Mouse (Mus musculus) intestine, embryonic 16.5 days (tissue): ENCODE data around the gene Ngly1. TPM values are rescaled to one million over a fixed set of nuclear protein-coding genes. Genes with fewer than 3 reads are reported as not detected.

ENCODE experiments used
- ATAC-seq: fragments of 200-750 bp; cut with Nextera tagmentation; 2 replicates; pipeline ENCODE4 v1.8.0; 2017; ENCODE audit warnings: moderate TSS enrichment, moderate library complexity
- H3K27ac ChIP-seq: fragments of 300-500 bp; sonication (generic); 2 replicates; pipeline ENCODE4 v1.5.1; 2014; ENCODE audit warnings: mild to moderate bottlenecking, low read length
- H3K27me3 ChIP-seq: fragments of 300-500 bp; sonication (generic); replicated peaks from 2 replicates; pipeline ENCODE4 v1.6.1; 2014; ENCODE audit warnings: low read length, control low read depth, mixed read lengths; ENCODE audit not compliant: control insufficient read depth, insufficient read depth
- H3K36me3 ChIP-seq: fragments of 300-500 bp; sonication (generic); 2 replicates; pipeline ENCODE4 v1.6.1; 2014; ENCODE audit warnings: low read length, control low read depth; ENCODE audit not compliant: control insufficient read depth, insufficient read depth
- H3K4me1 ChIP-seq: fragments of 300-500 bp; sonication (generic); 2 replicates; pipeline ENCODE4 v1.6.1; 2014; ENCODE audit warnings: low read length, control low read depth, mixed read lengths; ENCODE audit not compliant: control insufficient read depth, insufficient read depth
- H3K4me2 ChIP-seq: fragments of 300-500 bp; sonication (generic); 2 replicates; pipeline ENCODE4 v1.6.1; 2014; ENCODE audit warnings: low read depth, low read length, control low read depth
- H3K4me3 ChIP-seq: fragments of 300-500 bp; sonication (generic); 2 replicates; pipeline ENCODE4 v1.5.1; 2014; ENCODE audit warnings: mild to moderate bottlenecking, low read length
- H3K9ac ChIP-seq: fragments of 300-500 bp; sonication (generic); 2 replicates; pipeline ENCODE4 v1.6.1; 2014; ENCODE audit warnings: low read depth, low read length
- H3K9me3 ChIP-seq: fragments of 300-500 bp; sonication (generic); 2 replicates; pipeline ENCODE4 v1.6.1; 2016; ENCODE audit warnings: low read length, control low read depth; ENCODE audit not compliant: control insufficient read depth
- WGBS: fragments of 180-500 bp; shearing (Covaris S2); extraction: QIAGEN DNeasy Blood & Tissue Kit; methylation state at CpG from one replicate; pipeline ENCODE4 v1.1.7; 2014; 5-methylcytosine and 5-hydroxymethylcytosine counted together
- polyA plus RNA-seq: library from polyadenylated mRNA; unstranded; fragments of >200 nt; fragmentation: Nextera tagmentation; extraction: Ambion mirVana; gene quantifications from 2 replicates; pipeline ENCODE4 v1.2.1, GENCODE M21; 2015

Gene Ngly1
- polyA plus RNA-seq, 1 experiment from 2014 or later: 37.4 TPM

DNA sequence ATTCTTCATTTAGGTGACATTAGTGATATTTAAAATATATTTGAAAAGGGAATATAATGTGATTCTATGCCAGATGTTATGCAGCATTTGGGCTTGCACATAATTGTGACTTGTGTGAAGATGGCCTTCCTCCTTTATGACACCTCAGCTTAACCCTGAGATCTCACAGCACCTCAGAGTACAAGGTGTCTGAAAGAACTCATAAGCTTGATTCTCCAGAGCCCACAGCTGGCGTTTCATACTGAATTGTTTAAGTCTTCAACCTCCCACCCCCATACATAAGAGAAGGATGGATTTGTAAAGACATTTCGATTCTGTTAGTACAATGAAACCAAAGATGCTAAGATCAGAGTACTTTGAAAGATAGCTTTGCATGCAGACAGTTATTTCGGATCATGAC lies 1.0 kb downstream of the Ngly1 start:
- Histone ChIP-seq H3K36me3 (no peaks in the 10 kb centered on the region), H3K4me3 (peak overlapping the region; percentile 82), H3K4me1 (peaks cover 2% of the 10 kb centered on the region; the same call in 1 of the 2 replicates), H3K27me3 (no peaks in the 10 kb centered on the region), H3K27ac (no peak overlapping the region), H3K4me2 (peak overlapping the region; percentile 76), H3K9me3 (no peaks in the 10 kb centered on the region), H3K9ac (peak overlapping the region; percentile 98)
- ATAC-seq: no peak
- WGBS: 74% methylated on average over 3 of the region's 3 CpGs

DNA sequence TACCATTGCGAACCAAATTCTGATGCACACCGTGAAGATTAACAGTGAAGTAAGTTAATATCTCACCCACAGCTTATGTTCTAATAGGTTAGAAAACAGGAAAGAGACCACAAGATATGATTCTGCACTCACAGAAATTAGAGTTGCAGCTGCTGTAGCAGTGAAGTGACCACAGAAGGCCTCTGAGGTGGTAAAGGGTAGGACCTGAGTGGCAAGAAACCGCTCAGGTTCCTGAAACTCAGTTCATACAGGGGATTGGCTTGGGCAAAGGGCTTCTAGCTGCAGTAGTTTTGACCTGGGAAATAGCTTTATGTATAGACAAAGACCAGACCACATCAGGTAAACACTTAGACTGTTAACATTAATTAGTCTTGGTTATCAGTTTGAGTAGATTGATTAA lies 6.7 kb downstream of the Ngly1 start:
- Histone ChIP-seq H3K36me3 (no peaks in the 10 kb centered on the region), H3K27me3 (no peaks in the 10 kb centered on the region), H3K9me3 (no peaks in the 10 kb centered on the region), H3K9ac (no peak overlapping the region), H3K27ac (no peak overlapping the region), H3K4me2 (no peak overlapping the region), H3K4me1 (no peaks in the 10 kb centered on the region), H3K4me3 (no peak overlapping the region)
- WGBS: 87% methylated on average over 3 of the region's 3 CpGs
- no peak for ATAC-seq

DNA sequence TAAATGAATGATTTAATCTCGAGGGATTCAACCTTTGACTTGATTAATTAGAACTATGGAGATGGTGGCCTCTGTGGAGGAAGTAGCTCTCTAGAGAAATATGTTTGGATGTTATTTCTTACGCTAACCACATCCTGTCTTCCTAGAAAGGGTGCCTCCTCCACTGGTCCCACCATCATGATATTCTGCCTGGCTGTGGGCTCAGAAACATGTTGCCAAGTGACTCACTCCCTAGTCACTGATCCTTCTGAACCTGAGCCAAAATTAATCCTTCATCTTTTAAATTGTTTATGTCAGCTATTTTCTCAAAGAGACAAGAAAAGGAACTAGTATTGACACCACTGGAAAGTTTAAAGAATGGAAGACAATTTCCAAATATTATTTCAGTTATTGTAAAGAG lies 7.1 kb downstream of the Ngly1 start:
- no peak for ATAC-seq
- H3K27ac ChIP-seq: no peak overlapping the region

GRCm38 (mm10) chr14:16260541-16260940 lies 11.5 kb downstream of the Ngly1 start:
- 84% methylated on average over 6 of the region's 6 CpGs for WGBS
- H3K4me1 ChIP-seq: no peaks in the 10 kb centered on the region
- H3K27me3 ChIP-seq: no peaks in the 10 kb centered on the region
- no peaks in the 10 kb centered on the region for H3K36me3 ChIP-seq
- no peak overlapping the region for H3K4me3 ChIP-seq
- H3K9me3 ChIP-seq: no peaks in the 10 kb centered on the region
- no peak overlapping the region for H3K27ac ChIP-seq
- no peak for ATAC-seq
- no peak overlapping the region for H3K4me2 ChIP-seq
- no peak overlapping the region for H3K9ac ChIP-seq

More for the DNA sequence above, 7.1 kb downstream of the Ngly1 start:
- Histone ChIP-seq H3K9ac (no peak overlapping the region), H3K4me3 (no peak overlapping the region), H3K4me2 (no peak overlapping the region), H3K4me1 (no peaks in the 10 kb centered on the region), H3K27me3 (no peaks in the 10 kb centered on the region), H3K36me3 (no peaks in the 10 kb centered on the region), H3K9me3 (no peaks in the 10 kb centered on the region)
- WGBS: 57% methylated on average over 2 of the region's 2 CpGs

DNA sequence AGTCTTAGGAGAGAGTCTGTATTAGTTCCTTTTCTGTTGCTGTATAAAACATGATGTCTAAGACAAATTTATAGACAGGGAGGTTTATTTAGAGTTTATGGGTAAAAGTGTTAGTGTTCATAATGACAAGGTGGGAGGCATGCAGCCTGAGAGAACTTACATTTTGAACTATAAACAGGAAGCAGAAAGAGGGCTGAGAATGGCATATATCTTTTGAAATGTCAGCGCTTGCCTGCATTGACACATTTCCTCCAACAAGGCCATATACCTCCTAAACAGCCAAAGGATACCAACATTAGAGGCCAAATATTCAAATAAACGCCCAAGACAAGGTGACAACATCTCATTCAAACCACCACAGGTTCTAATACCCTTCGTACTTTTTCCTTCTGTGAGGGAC lies 12.8 kb downstream of the Ngly1 start:
- H3K9ac ChIP-seq: no peak overlapping the region
- WGBS: 78% methylated on average over 3 of the region's 3 CpGs
- H3K27ac ChIP-seq: no peak overlapping the region
- H3K36me3 ChIP-seq: no peaks in the 10 kb centered on the region
- no peaks in the 10 kb centered on the region for H3K27me3 ChIP-seq
- no peak for ATAC-seq
- no peak overlapping the region for H3K4me3 ChIP-seq
- no peaks in the 10 kb centered on the region for H3K4me1 ChIP-seq
- H3K4me2 ChIP-seq: no peak overlapping the region
- H3K9me3 ChIP-seq: no peaks in the 10 kb centered on the region

GRCm38 (mm10) chr14:16267028-16267427 lies 17.9 kb downstream of the Ngly1 start:
- Histone ChIP-seq H3K36me3 (no peaks in the 10 kb centered on the region), H3K9me3 (no peaks in the 10 kb centered on the region), H3K27me3 (no peaks in the 10 kb centered on the region), H3K4me2 (no peak overlapping the region), H3K9ac (no peak overlapping the region), H3K4me3 (no peak overlapping the region), H3K4me1 (no peaks in the 10 kb centered on the region), H3K27ac (no peak overlapping the region)
- ATAC-seq: no peak
- 68% methylated on average over 5 of the region's 5 CpGs for WGBS

DNA sequence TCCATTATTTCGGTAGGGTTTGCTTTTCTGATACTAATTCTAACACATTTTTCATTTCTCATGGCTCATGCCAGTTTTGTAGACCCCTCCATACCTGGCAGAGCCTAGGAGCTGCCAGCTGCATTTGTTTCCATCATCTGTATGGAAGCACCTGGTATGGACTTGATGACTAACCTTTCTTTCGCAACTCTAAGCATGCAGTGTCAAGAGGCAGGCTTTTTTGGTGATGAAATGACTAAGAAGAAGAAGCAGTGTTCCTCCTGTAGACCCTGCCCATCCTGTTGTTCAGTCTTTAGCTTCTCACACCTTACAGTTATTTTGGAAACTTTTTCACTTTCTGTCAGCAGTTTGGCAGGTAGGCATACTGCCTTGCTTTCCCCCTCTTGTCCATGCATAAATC lies 20.7 kb downstream of the Ngly1 start:
- Histone ChIP-seq H3K9me3 (no peaks in the 10 kb centered on the region), H3K4me2 (no peak overlapping the region), H3K4me3 (no peak overlapping the region), H3K36me3 (no peaks in the 10 kb centered on the region), H3K27ac (no peak overlapping the region), H3K4me1 (no peaks in the 10 kb centered on the region), H3K9ac (no peak overlapping the region), H3K27me3 (no peaks in the 10 kb centered on the region)
- ATAC-seq: no peak
- 96% methylated on average over 2 of the region's 2 CpGs for whole genome bisulfite sequencing

GRCm38 (mm10) chr14:16273677-16274076 lies 24.6 kb downstream of the Ngly1 start:
- Histone ChIP-seq H3K4me2 (no peak overlapping the region), H3K9ac (no peak overlapping the region), H3K36me3 (no peaks in the 10 kb centered on the region), H3K27me3 (no peaks in the 10 kb centered on the region), H3K4me3 (no peak overlapping the region), H3K4me1 (no peaks in the 10 kb centered on the region), H3K9me3 (no peaks in the 10 kb centered on the region), H3K27ac (no peak overlapping the region)
- ATAC-seq: no peak
- 96% methylated on average over 3 of the region's 3 CpGs for WGBS

DNA sequence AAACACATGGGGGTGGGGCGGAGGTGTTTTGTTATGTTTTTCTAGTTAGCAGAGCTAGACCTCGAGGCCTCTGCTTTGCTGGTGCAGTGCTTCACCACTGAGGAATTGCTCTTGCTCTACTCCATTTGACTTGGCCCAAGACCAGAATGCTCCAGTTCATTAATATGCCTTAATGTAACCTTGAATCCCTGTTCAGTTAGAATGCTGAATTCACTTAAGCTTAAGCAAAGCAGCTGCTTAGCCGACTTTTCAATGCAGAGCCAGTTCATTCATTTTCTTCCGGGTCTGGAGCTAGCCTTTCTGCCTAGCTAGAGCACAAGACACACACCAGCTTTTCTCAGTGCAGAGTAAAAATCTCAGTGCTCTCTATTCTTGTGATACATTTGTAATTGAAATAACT lies 30.1 kb downstream of the Ngly1 start:
- no peak for ATAC-seq
- Histone ChIP-seq H3K27me3 (no peaks in the 10 kb centered on the region), H3K4me3 (no peak overlapping the region), H3K9ac (no peak overlapping the region), H3K4me1 (no peaks in the 10 kb centered on the region), H3K27ac (no peak overlapping the region), H3K4me2 (no peak overlapping the region), H3K36me3 (peaks cover 3% of the 10 kb centered on the region; the same call in 1 of the 2 replicates), H3K9me3 (no peaks in the 10 kb centered on the region)
- WGBS: 72% methylated on average over 4 of the region's 4 CpGs

DNA sequence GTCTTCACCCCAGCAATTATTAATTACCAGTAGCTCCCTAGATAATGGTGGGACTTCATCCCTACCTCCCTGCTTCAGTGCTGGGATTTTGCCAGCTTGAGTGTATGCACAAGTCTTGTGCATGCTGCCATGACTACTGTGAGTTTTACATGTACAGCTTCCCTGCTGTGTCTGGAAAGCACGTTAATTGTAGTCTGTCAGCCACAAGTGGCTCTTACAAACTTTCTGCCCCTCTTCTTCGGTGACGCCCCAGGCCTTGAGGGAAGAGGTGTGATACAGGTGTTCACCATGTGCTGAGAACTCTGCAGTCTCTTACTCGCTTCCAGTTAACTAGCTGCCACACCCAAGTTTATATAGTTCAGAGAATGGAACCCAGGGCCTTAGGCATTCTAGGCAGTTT lies 34.9 kb downstream of the Ngly1 start:
- Histone ChIP-seq H3K4me2 (no peak overlapping the region), H3K27ac (no peak overlapping the region), H3K4me3 (no peak overlapping the region), H3K4me1 (no peaks in the 10 kb centered on the region), H3K27me3 (no peaks in the 10 kb centered on the region), H3K36me3 (peaks cover 3% of the 10 kb centered on the region; the same call in 1 of the 2 replicates), H3K9ac (no peak overlapping the region), H3K9me3 (no peaks in the 10 kb centered on the region)
- ATAC-seq: no peak
- WGBS: 89% methylated on average over 4 of the region's 4 CpGs
